Mouse (Mus musculus): Measurements from ENCODE around the gene Krt26.

Gene Krt26

GRCm38 (mm10) chr11:99337866-99338265 is at the start of gene Krt26:
Gene Krt26, minus strand, starts transcription at chr11:99337966.
- DNase-seq (ENCODE audit: low spot score in 2 of 2): no peak

GRCm38 (mm10) chr11:99385813-99386721 is 48.3 kb upstream of the Krt26 start:
- peak; percentile 86 to 87 for DNase-seq (ENCODE audit: low spot score in 2 of 2)

- peak; percentile 54 to 80 for DNase-seq (ENCODE audit: low spot score in 2 of 2)
These were observed 41.8 kb upstream of the Krt26 start for GRCm38 (mm10) chr11:99379568-99379967.

GRCm38 (mm10) chr11:99374803-99375202 is 37.0 kb upstream of the Krt26 start, which contains the start of gene Krt28:
Gene Krt28, minus strand, starts transcription at chr11:99374903.
- no peak for DNase-seq (ENCODE audit: low spot score in 2 of 2)

GRCm38 (mm10) chr11:99369853-99370451 is 32.2 kb upstream of the Krt26 start:
- DNase-seq (ENCODE audit: low spot score in 2 of 2): no peak

- DNase-seq (ENCODE audit: low spot score in 2 of 2): no peak
These were observed 31.5 kb upstream of the Krt26 start for GRCm38 (mm10) chr11:99369229-99369628.

GRCm38 (mm10) chr11:99366791-99367190 is 29.0 kb upstream of the Krt26 start:
- DNase-seq (ENCODE audit: low spot score in 2 of 2): no peak

- DNase-seq (ENCODE audit: low spot score in 2 of 2): no peak
These were observed 26.6 kb upstream of the Krt26 start for GRCm38 (mm10) chr11:99364412-99364811.

GRCm38 (mm10) chr11:99361423-99361822 is 23.7 kb upstream of the Krt26 start:
- no peak for DNase-seq (ENCODE audit: low spot score in 2 of 2)

GRCm38 (mm10) chr11:99351004-99351403 is 13.2 kb upstream of the Krt26 start, which contains the start of gene Krt27:
Gene Krt27, minus strand, starts transcription at chr11:99351104.
- no peak for DNase-seq (ENCODE audit: low spot score in 2 of 2)

GRCm38 (mm10) chr11:99339299-99339847 is 1.6 kb upstream of the Krt26 start:
- no peak for DNase-seq (ENCODE audit: low spot score in 2 of 2)

GRCm38 (mm10) chr11:99333426-99333825 is 4.3 kb downstream of the Krt26 start:
- DNase-seq (ENCODE audit: low spot score in 2 of 2): no peak

- DNase-seq (ENCODE audit: low spot score in 2 of 2): no peak
These were observed 8.1 kb downstream of the Krt26 start for GRCm38 (mm10) chr11:99329655-99330054.

GRCm38 (mm10) chr11:99322851-99323250 is 14.9 kb downstream of the Krt26 start, which contains the start of gene Krt25:
Gene Krt25, minus strand, starts transcription at chr11:99322951.
- DNase-seq (ENCODE audit: low spot score in 2 of 2): no peak

GRCm38 (mm10) chr11:99321094-99321493 is 16.7 kb downstream of the Krt26 start:
- DNase-seq (ENCODE audit: low spot score in 2 of 2): no peak

GRCm38 (mm10) chr11:99319127-99319526 is 18.6 kb downstream of the Krt26 start:
- DNase-seq (ENCODE audit: low spot score in 2 of 2): no peak

GRCm38 (mm10) chr11:99316543-99316942 is 21.2 kb downstream of the Krt26 start:
- DNase-seq (ENCODE audit: low spot score in 2 of 2): no peak

- no peak for DNase-seq (ENCODE audit: low spot score in 2 of 2)
These were observed 23.2 kb downstream of the Krt26 start for GRCm38 (mm10) chr11:99314594-99314993.

- DNase-seq (ENCODE audit: low spot score in 2 of 2): no peak
These were observed 26.9 kb downstream of the Krt26 start for GRCm38 (mm10) chr11:99310882-99311281.

GRCm38 (mm10) chr11:99307579-99307978 is 30.2 kb downstream of the Krt26 start:
- no peak for DNase-seq (ENCODE audit: low spot score in 2 of 2)

GRCm38 (mm10) chr11:99295039-99295438 is 42.7 kb downstream of the Krt26 start:
- DNase-seq (ENCODE audit: low spot score in 2 of 2): no peak

GRCm38 (mm10) chr11:99292846-99293245 is 44.9 kb downstream of the Krt26 start:
- no peak for DNase-seq (ENCODE audit: low spot score in 2 of 2)

Data from urinary bladder, postnatal 4 days (tissue).